Mouse (Mus musculus): ENCODE data around the gene Nrn1l. TPM values are rescaled to one million over a fixed set of nuclear protein-coding genes. Genes with fewer than 3 reads are reported as not detected.

Gene Nrn1l
- polyA plus RNA-seq, 2 experiments, result 0.22 TPM; not detected in 1

GRCm38 (mm10) chr8:105897801-105898480, 4.6 kb downstream of the Nrn1l start:
- Histone ChIP-seq H3K9me3 (ENCODE audit: control insufficient read depth, low read length) (no peaks in the 10 kb centered on the region), H3K4me1 (replicated peaks; ENCODE audit: control insufficient read depth in 2 of 2, insufficient read depth in 2 of 2, low read length in 1 of 2) (peaks cover 8 to 12% of the 10 kb centered on the region in 2 experiments), H3K27me3 (ENCODE audit: control insufficient read depth, insufficient read depth, low read length) (no peaks in the 10 kb centered on the region), H3K9ac (replicated peaks) (no peak overlapping the region), H3K4me3 (ENCODE audit: insufficient read depth in 1 of 2, low read depth in 2 of 2, low read length in 2 of 2) (no peak overlapping the region), H3K27ac (no peak overlapping the region), H3K4me2 (ENCODE audit: low read depth) (no peak overlapping the region), H3K36me3 (replicated peaks; ENCODE audit: control insufficient read depth, insufficient read depth, low read depth) (no peaks in the 10 kb centered on the region)
- DNase-seq (ENCODE audit: low read depth in 3 of 3, low spot score in 3 of 3) (no peak), ATAC-seq (ENCODE audit: insufficient read depth) (no peak)
- WGBS (ENCODE audit: insufficient replicate concordance), result 72% methylated on average over 9 of the region's 9 CpGs
- no peak for TF ChIP-seq EP300 (IDR thresholded peaks at IDR 0.05; ENCODE audit: low read depth)

GRCm38 (mm10) chr8:105900180-105900940, 7.0 kb downstream of the Nrn1l start, which contains the start of gene Pskh1:
Pskh1 (plus strand) TSS chr8:105900441.
- H3K27ac ChIP-seq, result peak within 1 kb of the TSS; percentile 94
- WGBS (ENCODE audit: insufficient replicate concordance), result under 1% methylated on average over 68 of the region's 68 CpGs

GRCm38 (mm10) chr8:105900941-105901616, 7.7 kb downstream of the Nrn1l start:
- WGBS (ENCODE audit: insufficient replicate concordance), result 10% methylated on average over 16 of the region's 16 CpGs
- Histone ChIP-seq H3K4me1 (replicated peaks; ENCODE audit: control insufficient read depth in 2 of 2, insufficient read depth in 2 of 2, low read length in 1 of 2) (peaks cover 8 to 12% of the 10 kb centered on the region in 2 experiments), H3K4me2 (ENCODE audit: low read depth) (peak overlapping the region; percentile 85), H3K4me3 (ENCODE audit: insufficient read depth in 1 of 2, low read depth in 2 of 2, low read length in 2 of 2) (peak overlapping the region; percentile 80 to 99), H3K27ac (peak overlapping the region; percentile 94), H3K27me3 (ENCODE audit: control insufficient read depth, insufficient read depth, low read length) (no peaks in the 10 kb centered on the region), H3K9me3 (ENCODE audit: control insufficient read depth, low read length) (no peaks in the 10 kb centered on the region), H3K9ac (replicated peaks) (peak overlapping the region; percentile 100), H3K36me3 (replicated peaks; ENCODE audit: control insufficient read depth, insufficient read depth, low read depth) (no peaks in the 10 kb centered on the region)
- peak; percentile 58 for ATAC-seq (ENCODE audit: insufficient read depth)
- TF ChIP-seq EP300 (IDR thresholded peaks at IDR 0.05; ENCODE audit: low read depth) (peak; percentile 41), CTCF (IDR thresholded peaks at IDR 0.05; ENCODE audit: low read depth) (no peak)
- DNase-seq (ENCODE audit: low read depth in 3 of 3, low spot score in 3 of 3), result peak; percentile 41 to 53 (median 42)

More at GRCm38 (mm10) chr8:105900180-105900940, 7.0 kb downstream of the Nrn1l start, which contains the start of gene Pskh1:
- H3K4me1 ChIP-seq (replicated peaks; ENCODE audit: control insufficient read depth in 2 of 2, insufficient read depth in 2 of 2, low read length in 1 of 2), result peaks cover 8 to 12% of the 10 kb centered on the region in 2 experiments
- TF ChIP-seq CTCF (IDR thresholded peaks at IDR 0.05; ENCODE audit: low read depth), result 0 out of 2 replicates have a peak, but pooled peaks have one; percentile 17
- TF ChIP-seq EP300 (IDR thresholded peaks at IDR 0.05; ENCODE audit: low read depth), result no peak
- no peaks in the 10 kb centered on the region for H3K27me3 ChIP-seq (ENCODE audit: control insufficient read depth, insufficient read depth, low read length)
- peak within 1 kb of the TSS; percentile 100 for H3K9ac ChIP-seq (replicated peaks)
- DNase-seq (ENCODE audit: low read depth in 3 of 3, low spot score in 3 of 3), result peak; percentile 86 to 89 (median 87)
- H3K4me3 ChIP-seq (ENCODE audit: insufficient read depth in 1 of 2, low read depth in 2 of 2, low read length in 2 of 2), result peak within 1 kb of the TSS; percentile 80 to 99
- peak; percentile 94 for ATAC-seq (ENCODE audit: insufficient read depth)
- H3K4me2 ChIP-seq (ENCODE audit: low read depth), result peak within 1 kb of the TSS; percentile 85
- H3K9me3 ChIP-seq (ENCODE audit: control insufficient read depth, low read length), result no peaks in the 10 kb centered on the region
- H3K36me3 ChIP-seq (replicated peaks; ENCODE audit: control insufficient read depth, insufficient read depth, low read depth), result no peaks in the 10 kb centered on the region

GRCm38 (mm10) chr8:105919390-105919789, 26.0 kb downstream of the Nrn1l start:
- Histone ChIP-seq H3K36me3 (replicated peaks; ENCODE audit: control insufficient read depth, insufficient read depth, low read depth) (0 out of 2 replicates have a peak, but pooled peaks cover 5% of the 10 kb centered on the region), H3K4me1 (replicated peaks; ENCODE audit: control insufficient read depth in 2 of 2, insufficient read depth in 2 of 2, low read length in 1 of 2) (no peaks in the 10 kb centered on the region), H3K9me3 (ENCODE audit: control insufficient read depth, low read length) (no peaks in the 10 kb centered on the region), H3K9ac (replicated peaks) (no peak overlapping the region), H3K27me3 (ENCODE audit: control insufficient read depth, insufficient read depth, low read length) (no peaks in the 10 kb centered on the region), H3K4me3 (ENCODE audit: insufficient read depth in 1 of 2, low read depth in 2 of 2, low read length in 2 of 2) (no peak overlapping the region), H3K4me2 (ENCODE audit: low read depth) (no peak overlapping the region), H3K27ac (no peak overlapping the region)
- ATAC-seq (ENCODE audit: insufficient read depth) (no peak), DNase-seq (ENCODE audit: low read depth in 3 of 3, low spot score in 3 of 3) (no peak)
- WGBS (ENCODE audit: insufficient replicate concordance), result 57% methylated on average over 3 of the region's 3 CpGs
- TF ChIP-seq EP300 (IDR thresholded peaks at IDR 0.05; ENCODE audit: low read depth) (no peak), CTCF (IDR thresholded peaks at IDR 0.05; ENCODE audit: low read depth) (no peak)

Measured in liver, embryonic 14.5 days (tissue).